Mouse (Mus musculus): ENCODE results near the gene Olfr1508.

DNA sequence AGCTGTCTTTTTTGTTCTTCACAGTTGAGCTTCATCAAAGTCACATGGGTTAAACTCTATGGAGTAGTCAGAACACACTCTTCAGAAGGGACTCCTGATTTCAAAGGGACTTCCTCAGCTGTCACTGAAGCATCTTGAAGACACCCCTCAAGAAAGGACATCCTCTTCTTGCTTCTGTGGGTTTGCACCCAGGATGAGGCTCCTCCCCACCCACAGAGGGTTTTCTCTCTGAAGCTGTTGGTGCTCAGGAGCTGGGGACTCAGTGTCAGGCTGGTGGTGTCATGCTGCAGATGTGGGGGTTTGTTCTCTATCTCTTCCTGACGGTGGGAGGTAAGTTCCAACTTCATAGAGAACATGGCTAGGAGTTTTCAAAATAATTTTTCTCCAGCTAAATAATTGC, 39.6 kb downstream of the Olfr1508 start:
- TF ChIP-seq CTCF (IDR thresholded peaks at IDR 0.05; ENCODE audit: extremely low read depth, insufficient read depth, insufficient read length, insufficient replicate concordance) (no peak), POLR2A (IDR thresholded peaks at IDR 0.05; ENCODE audit: low read depth, low read length) (no peak)

Measured in spleen, adult 2 months (tissue).